Mouse (Mus musculus): Measurements from ENCODE around the gene Jpt2. TPM values are rescaled to one million over a fixed set of nuclear protein-coding genes. Genes with fewer than 3 reads are reported as not detected.

Jpt2 gene
- total and polyA plus RNA-seq, 2 experiments from 2014 or later, result 61.2 to 68.5 TPM

DNA sequence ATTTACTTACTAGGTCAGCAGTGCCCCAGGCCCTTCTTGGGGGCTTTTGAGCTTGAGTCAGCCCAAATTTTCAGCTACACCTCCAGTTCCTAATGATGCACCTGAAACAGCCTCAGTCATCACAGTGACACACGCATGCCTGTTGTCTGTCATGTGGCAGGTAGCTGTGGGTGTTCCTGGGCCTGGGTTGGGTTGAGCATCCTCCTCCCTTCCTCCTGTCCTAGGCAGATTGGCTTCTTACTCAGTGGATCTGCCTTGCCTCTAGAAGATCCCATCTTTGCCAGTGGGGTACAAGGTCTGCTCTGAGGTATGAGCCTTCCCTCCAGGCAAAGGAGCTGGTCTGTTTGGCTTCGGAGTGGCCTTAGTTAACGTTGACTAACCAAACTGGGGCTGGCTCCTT, 71.6 kb downstream of the Jpt2 start:
- WGBS, result 86% methylated on average over 3 of the region's 3 CpGs
- TF ChIP-seq CTCF (IDR thresholded peaks at IDR 0.05; ENCODE audit: low read depth), result no peak
- Histone ChIP-seq H3K4me1 (ENCODE audit: insufficient read depth, low read length) (peaks cover 19% of the 10 kb centered on the region), H3K4me2 (ENCODE audit: low read depth, low read length) (no peak overlapping the region), H3K36me3 (ENCODE audit: insufficient read depth, low read length) (peaks cover 23% of the 10 kb centered on the region), H3K9ac (replicated peaks; ENCODE audit: low read length) (no peak overlapping the region), H3K4me3 (ENCODE audit: low read length) (no peak overlapping the region), H3K9me3 (ENCODE audit: low read length) (no peaks in the 10 kb centered on the region), H3K27me3 (ENCODE audit: insufficient read depth, low read length) (no peaks in the 10 kb centered on the region), H3K27ac (no peak overlapping the region)
- DNase-seq (ENCODE audit: low spot score) (no peak), ATAC-seq (no peak)

Other genes starting within 250 kb of the Jpt2 start
- gene Rnf151, start 242.6 kb downstream of the Jpt2 start, total RNA-seq (2014; rRNA removed), result not detected in 2 replicates
- not detected in 2 replicates for gene Rnf151, start 242.6 kb downstream of the Jpt2 start, polyA plus RNA-seq (2015; fragmentation: Nextera tagmentation; extraction: Ambion mirVana)
- 2,181 and 2,600 TPM in 2 replicates for gene Rps2, start 242.6 kb downstream of the Jpt2 start, total RNA-seq (2014; rRNA removed)
- 809 and 820 TPM in 2 replicates for gene Rps2, start 242.6 kb downstream of the Jpt2 start, polyA plus RNA-seq (2015; fragmentation: Nextera tagmentation; extraction: Ambion mirVana)
- gene Ndufb10, start 236.2 kb downstream of the Jpt2 start, total RNA-seq (2014; rRNA removed), result 135 and 157 TPM in 2 replicates
- gene Ndufb10, start 236.2 kb downstream of the Jpt2 start, polyA plus RNA-seq (2015; fragmentation: Nextera tagmentation; extraction: Ambion mirVana), result 353 and 356 TPM in 2 replicates
- gene Rpl3l, start 232.9 kb downstream of the Jpt2 start, total RNA-seq (2014; rRNA removed), result 1.3 TPM in 1 of 2 replicates, not detected in the other
- gene Rpl3l, start 232.9 kb downstream of the Jpt2 start, polyA plus RNA-seq (2015; fragmentation: Nextera tagmentation; extraction: Ambion mirVana), result 0.41 and 0.52 TPM in 2 replicates
- gene Msrb1, start 224.0 kb downstream of the Jpt2 start, total RNA-seq (2014; rRNA removed), result 17.0 and 19.6 TPM in 2 replicates
- gene Msrb1, start 224.0 kb downstream of the Jpt2 start, polyA plus RNA-seq (2015; fragmentation: Nextera tagmentation; extraction: Ambion mirVana), result 22.7 and 25.5 TPM in 2 replicates
- gene Hs3st6, start 207.7 kb downstream of the Jpt2 start, total RNA-seq (2014; rRNA removed), result not detected in 2 replicates
- 0.43 and 0.47 TPM in 2 replicates for gene Hs3st6, start 207.7 kb downstream of the Jpt2 start, polyA plus RNA-seq (2015; fragmentation: Nextera tagmentation; extraction: Ambion mirVana)
- not detected in 2 replicates for gene Meiob, start 156.4 kb downstream of the Jpt2 start, total RNA-seq (2014; rRNA removed)
- 0.10 TPM in 1 of 2 replicates, not detected in the other for gene Meiob, start 156.4 kb downstream of the Jpt2 start, polyA plus RNA-seq (2015; fragmentation: Nextera tagmentation; extraction: Ambion mirVana)
- gene Hagh, start 120.5 kb downstream of the Jpt2 start, total RNA-seq (2014; rRNA removed), result 64.8 and 93.5 TPM in 2 replicates
- gene Hagh, start 120.5 kb downstream of the Jpt2 start, polyA plus RNA-seq (2015; fragmentation: Nextera tagmentation; extraction: Ambion mirVana), result 82.4 and 84.2 TPM in 2 replicates
- 16.6 and 25.7 TPM in 2 replicates for gene Fahd1, start 110.3 kb downstream of the Jpt2 start, total RNA-seq (2014; rRNA removed)
- 20.2 and 22.2 TPM in 2 replicates for gene Fahd1, start 110.3 kb downstream of the Jpt2 start, polyA plus RNA-seq (2015; fragmentation: Nextera tagmentation; extraction: Ambion mirVana)
- gene Igfals, start 94.7 kb downstream of the Jpt2 start, total RNA-seq (2014; rRNA removed), result 0.52 TPM in 1 of 2 replicates, not detected in the other
- 0.18 and 0.29 TPM in 2 replicates for gene Igfals, start 94.7 kb downstream of the Jpt2 start, polyA plus RNA-seq (2015; fragmentation: Nextera tagmentation; extraction: Ambion mirVana)
- 35.7 and 52.7 TPM in 2 replicates for gene Nubp2, start 74.3 kb downstream of the Jpt2 start, total RNA-seq (2014; rRNA removed)
- gene Nubp2, start 74.3 kb downstream of the Jpt2 start, polyA plus RNA-seq (2015; fragmentation: Nextera tagmentation; extraction: Ambion mirVana), result 63.5 and 65.0 TPM in 2 replicates
- gene Spsb3, start 74.0 kb downstream of the Jpt2 start, total RNA-seq (2014; rRNA removed), result 122 and 135 TPM in 2 replicates
- 90.6 and 94.9 TPM in 2 replicates for gene Spsb3, start 74.0 kb downstream of the Jpt2 start, polyA plus RNA-seq (2015; fragmentation: Nextera tagmentation; extraction: Ambion mirVana)
- gene Eme2, start 65.6 kb downstream of the Jpt2 start, total RNA-seq (2014; rRNA removed), result 34.9 and 49.5 TPM in 2 replicates
- gene Eme2, start 65.6 kb downstream of the Jpt2 start, polyA plus RNA-seq (2015; fragmentation: Nextera tagmentation; extraction: Ambion mirVana), result 21.4 and 24.3 TPM in 2 replicates
- gene Mrps34, start 65.6 kb downstream of the Jpt2 start, total RNA-seq (2014; rRNA removed), result 37.8 and 58.3 TPM in 2 replicates
- 124 and 136 TPM in 2 replicates for gene Mrps34, start 65.6 kb downstream of the Jpt2 start, polyA plus RNA-seq (2015; fragmentation: Nextera tagmentation; extraction: Ambion mirVana)
- gene Nme3, start 64.2 kb downstream of the Jpt2 start, total RNA-seq (2014; rRNA removed), result 66.1 and 67.0 TPM in 2 replicates
- 92.6 and 95.1 TPM in 2 replicates for gene Nme3, start 64.2 kb downstream of the Jpt2 start, polyA plus RNA-seq (2015; fragmentation: Nextera tagmentation; extraction: Ambion mirVana)
- 165 and 177 TPM in 2 replicates for gene Mapk8ip3, start 23.7 kb downstream of the Jpt2 start, total RNA-seq (2014; rRNA removed)
- gene Mapk8ip3, start 23.7 kb downstream of the Jpt2 start, polyA plus RNA-seq (2015; fragmentation: Nextera tagmentation; extraction: Ambion mirVana), result 62.0 and 62.4 TPM in 2 replicates
- 24.4 and 26.7 TPM in 2 replicates for gene Cramp1l, start 55.1 kb upstream of the Jpt2 start, total RNA-seq (2014; rRNA removed)
- gene Cramp1l, start 55.1 kb upstream of the Jpt2 start, polyA plus RNA-seq (2015; fragmentation: Nextera tagmentation; extraction: Ambion mirVana), result 3.7 TPM in 2 replicates
- 27.0 and 37.3 TPM in 2 replicates for gene Ift140, start 55.4 kb upstream of the Jpt2 start, total RNA-seq (2014; rRNA removed)
- 13.1 and 13.4 TPM in 2 replicates for gene Ift140, start 55.4 kb upstream of the Jpt2 start, polyA plus RNA-seq (2015; fragmentation: Nextera tagmentation; extraction: Ambion mirVana)
- 15.4 and 21.5 TPM in 2 replicates for gene Tmem204, start 122.9 kb upstream of the Jpt2 start, total RNA-seq (2014; rRNA removed)
- 11.5 and 11.7 TPM in 2 replicates for gene Tmem204, start 122.9 kb upstream of the Jpt2 start, polyA plus RNA-seq (2015; fragmentation: Nextera tagmentation; extraction: Ambion mirVana)
- 46.9 and 59.3 TPM in 2 replicates for gene Telo2, start 155.3 kb upstream of the Jpt2 start, total RNA-seq (2014; rRNA removed)
- gene Telo2, start 155.3 kb upstream of the Jpt2 start, polyA plus RNA-seq (2015; fragmentation: Nextera tagmentation; extraction: Ambion mirVana), result 32.5 and 33.1 TPM in 2 replicates
- gene Ptx4, start 160.1 kb upstream of the Jpt2 start, total RNA-seq (2014; rRNA removed), result 0.63 TPM in 1 of 2 replicates, not detected in the other
- gene Ptx4, start 160.1 kb upstream of the Jpt2 start, polyA plus RNA-seq (2015; fragmentation: Nextera tagmentation; extraction: Ambion mirVana), result 0.21 and 0.26 TPM in 2 replicates
- 34.9 and 40.6 TPM in 2 replicates for gene Clcn7, start 172.7 kb upstream of the Jpt2 start, total RNA-seq (2014; rRNA removed)
- 22.9 and 23.3 TPM in 2 replicates for gene Clcn7, start 172.7 kb upstream of the Jpt2 start, polyA plus RNA-seq (2015; fragmentation: Nextera tagmentation; extraction: Ambion mirVana)
- gene Ccdc154, start 201.8 kb upstream of the Jpt2 start, total RNA-seq (2014; rRNA removed), result not detected in 2 replicates
- gene Ccdc154, start 201.8 kb upstream of the Jpt2 start, polyA plus RNA-seq (2015; fragmentation: Nextera tagmentation; extraction: Ambion mirVana), result not detected in 2 replicates
- gene Gm38655, start 214.8 kb upstream of the Jpt2 start, total RNA-seq (2014; rRNA removed), result not detected in 2 replicates
- gene Gm38655, start 214.8 kb upstream of the Jpt2 start, polyA plus RNA-seq (2015; fragmentation: Nextera tagmentation; extraction: Ambion mirVana), result not detected in 2 replicates
- 15.7 and 19.9 TPM in 2 replicates for gene BC003965, start 223.9 kb upstream of the Jpt2 start, total RNA-seq (2014; rRNA removed)
- gene BC003965, start 223.9 kb upstream of the Jpt2 start, polyA plus RNA-seq (2015; fragmentation: Nextera tagmentation; extraction: Ambion mirVana), result 27.4 and 29.9 TPM in 2 replicates
- gene Unkl, start 227.7 kb upstream of the Jpt2 start, total RNA-seq (2014; rRNA removed), result 39.6 and 43.3 TPM in 2 replicates
- 14.1 and 15.1 TPM in 2 replicates for gene Unkl, start 227.7 kb upstream of the Jpt2 start, polyA plus RNA-seq (2015; fragmentation: Nextera tagmentation; extraction: Ambion mirVana)

Data from hindbrain, postnatal 0 days (tissue).